15 mouse cellular contexts compared by ENCODE assay signal in the genomic region with DNA sequence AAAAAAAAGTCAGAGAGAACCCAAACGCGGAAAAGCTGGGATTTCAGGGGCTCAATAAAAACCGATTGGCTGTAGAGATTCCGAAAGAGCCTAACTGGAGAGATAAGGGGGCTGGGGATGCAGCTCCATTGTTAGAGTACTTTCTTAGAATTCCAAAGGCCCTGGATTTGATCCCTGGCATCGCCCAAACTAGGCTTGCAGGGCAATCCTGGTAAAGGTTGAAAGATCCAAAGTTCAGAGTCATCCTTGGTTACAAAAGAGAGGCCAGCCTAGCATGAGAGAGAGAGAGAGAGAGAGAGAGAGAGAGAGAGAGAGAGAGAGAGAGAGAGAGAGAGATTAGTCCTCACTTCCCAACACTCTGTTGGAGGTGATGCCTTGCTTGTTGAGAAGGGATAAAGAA. TPM values are rescaled to one million over a fixed set of nuclear protein-coding genes. Genes with fewer than 3 reads are reported as not detected.
DNase-seq lines count a peak whose midpoint lies in the region; ATAC-seq and TF ChIP-seq lines count a peak whose summit lies in the region.
"Had no signal": no experiment of that assay in that cellular context is flagged by ENCODE, and none has a peak within 500 bp of the region (broad histone marks: within the 10 kb centered on the region; RNA-seq: fewer than 3 reads in every experiment).

No protein-coding gene starts in this region.

- no peaks in the 10 kb centered on the region for H3K79me2 ChIP-seq in CH12.LX (replicated peaks; ENCODE audit: control insufficient read depth, extremely low read depth, insufficient read depth, poor library complexity, severe bottlenecking)

- WGBS in kidney, embryonic 14.5 days: 18% methylated on average over 5 of the region's 5 CpGs
- 21% methylated on average over 5 of the region's 5 CpGs for WGBS in liver, embryonic 11.5 days

- no peaks in the 10 kb centered on the region for H3K9me3 ChIP-seq in kidney, embryonic 14.5 days (ENCODE audit: control insufficient read depth, low read length)
- peaks cover 6% of the 10 kb centered on the region for H3K9me3 ChIP-seq in CH12.LX (replicated peaks; ENCODE audit: low read length)
- no peaks in the 10 kb centered on the region for H3K9me3 ChIP-seq in liver, embryonic 11.5 days (ENCODE audit: control insufficient read depth, low read length)
- H3K9me3 ChIP-seq: embryonic facial prominence, embryonic 12.5 days; forebrain, embryonic 15.5 days; hindbrain, embryonic 15.5 days; limb, embryonic 12.5 days; midbrain, embryonic 12.5 days had no signal

- no peak for ATAC-seq in kidney, embryonic 14.5 days (ENCODE audit: low FRiP score, low TSS enrichment)
- no peak for ATAC-seq in liver, embryonic 11.5 days (replicated peaks; ENCODE audit: low FRiP score)

- no peak for DNase-seq in gastrocnemius, adult 2 months
- DNase-seq in gastrocnemius, postnatal 36 days: no peak
- DNase-seq in kidney, adult 8-10 months: peak; percentile 32 to 34
- no peak for DNase-seq in CH12.LX (ENCODE audit: extremely low read depth)
- no peak for DNase-seq in liver, embryonic 11.5 days (ENCODE audit: low spot score)
- DNase-seq in left cerebral cortex, postnatal 4 days: no peak
- DNase-seq in cerebellum, postnatal 10 days: no peak
- DNase-seq: cerebellum, adult 2 months; gastrocnemius, postnatal 25 days had no signal

- no peaks in the 10 kb centered on the region for H3K4me1 ChIP-seq in kidney, embryonic 14.5 days (ENCODE audit: control insufficient read depth, insufficient read depth, low read length)
- peaks cover 5 to 42% of the 10 kb centered on the region in 2 experiments for H3K4me1 ChIP-seq in CH12.LX (ENCODE audit: control insufficient read depth in 1 of 2, insufficient read depth in 2 of 2)
- H3K4me1 ChIP-seq in liver, embryonic 11.5 days (replicated peaks; ENCODE audit: control insufficient read depth, insufficient read depth, low read length): no peaks in the 10 kb centered on the region

- in situ Hi-C loops in CH12.LX (cut with MboI; ENCODE audit: low pct_ligation_motif_present, low pct_unique_long_range_greater_than_20kb, low sequenced_read_pairs): no loop called here

- H3K4me3 ChIP-seq in gastrocnemius, adult 2 months: peak overlapping the region; percentile 82
- H3K4me3 ChIP-seq in kidney, embryonic 14.5 days (ENCODE audit: low read length): no peak overlapping the region
- H3K4me3 ChIP-seq in CH12.LX (replicated peaks in 1 of 3; ENCODE audit: low read depth in 2 of 3, low read length in 2 of 3, poor library complexity in 1 of 3): no peak overlapping the region
- no peak overlapping the region for H3K4me3 ChIP-seq in liver, embryonic 11.5 days (ENCODE audit: low read depth, low read length)
- H3K4me3 ChIP-seq: forebrain, embryonic 15.5 days had no signal

- dilution Hi-C loops in CH12.LX (cut with MboI; ENCODE audit: extremely low pct_ligation_motif_present, extremely low pct_unique_long_range_greater_than_20kb, low sequenced_read_pairs): no loop called here

- TF ChIP-seq EP300 in CH12.LX (IDR thresholded peaks at IDR 0.05; ENCODE audit: low read length): no peak

- H3K27ac ChIP-seq in gastrocnemius, adult 2 months: 0 out of 2 replicates have a peak overlapping the region, but pooled peaks have one; percentile 90
- no peak overlapping the region for H3K27ac ChIP-seq in kidney, embryonic 14.5 days (ENCODE audit: low read depth, low read length)
- H3K27ac ChIP-seq in CH12.LX (ENCODE audit: insufficient read depth, low read depth): no peak overlapping the region
- no peak overlapping the region for H3K27ac ChIP-seq in liver, embryonic 11.5 days (ENCODE audit: low read depth, low read length)
- H3K27ac ChIP-seq: embryonic facial prominence, embryonic 12.5 days; forebrain, embryonic 15.5 days; hindbrain, embryonic 15.5 days; limb, embryonic 12.5 days; midbrain, embryonic 12.5 days had no signal

- TF ChIP-seq RAD21 in CH12.LX (IDR thresholded peaks at IDR 0.05; ENCODE audit: low read depth, low read length): no peak

- intact Hi-C loops in gastrocnemius, adult 2 months (cut with DNase I): loop anchor here (5.0 kb wide), 1 partner anchor 44 kb away; no protein-coding TSS in a partner anchor
- intact Hi-C loops in gastrocnemius, postnatal 36 days (cut with DNase I): loop anchor here (5.0 kb wide), 2 partner anchors 39 to 86 kb away; no protein-coding TSS in a partner anchor
- intact Hi-C loops in left cerebral cortex, postnatal 4 days (cut with DNase I): no loop called here

- H3K4me2 ChIP-seq in kidney, embryonic 14.5 days (replicated peaks; ENCODE audit: low read depth, low read length): no peak overlapping the region
- H3K4me2 ChIP-seq in CH12.LX (ENCODE audit: insufficient read depth, low read depth, poor library complexity, severe bottlenecking): peak overlapping the region; percentile 73
- H3K4me2 ChIP-seq in liver, embryonic 11.5 days: peak overlapping the region; percentile 72; the same call in 1 of the 2 replicates
- H3K4me2 ChIP-seq: forebrain, embryonic 15.5 days had no signal

- H3K27me3 ChIP-seq in kidney, embryonic 14.5 days (ENCODE audit: control insufficient read depth, insufficient read depth, low read length): peaks cover 6% of the 10 kb centered on the region; the same call in 1 of the 2 replicates
- no peaks in the 10 kb centered on the region for H3K27me3 ChIP-seq in CH12.LX (replicated peaks)
- peaks cover 7% of the 10 kb centered on the region; the same call in 1 of the 2 replicates for H3K27me3 ChIP-seq in liver, embryonic 11.5 days (replicated peaks; ENCODE audit: control insufficient read depth, insufficient read depth, low read length)

- H3K9ac ChIP-seq in kidney, embryonic 14.5 days (ENCODE audit: low read depth, low read length): no peak overlapping the region
- peak overlapping the region; percentile 50; the same call in 1 of the 2 replicates for H3K9ac ChIP-seq in CH12.LX (ENCODE audit: insufficient read depth, low read depth)
- no peak overlapping the region for H3K9ac ChIP-seq in liver, embryonic 11.5 days (ENCODE audit: low read depth, low read length)
- H3K9ac ChIP-seq: embryonic facial prominence, embryonic 12.5 days; forebrain, embryonic 15.5 days; hindbrain, embryonic 15.5 days; limb, embryonic 12.5 days had no signal

- no peaks in the 10 kb centered on the region for H3K36me3 ChIP-seq in kidney, embryonic 14.5 days (ENCODE audit: control insufficient read depth, insufficient read depth, low read length)
- H3K36me3 ChIP-seq in CH12.LX (replicated peaks in 1 of 2; ENCODE audit: control insufficient read depth in 1 of 2, insufficient read depth in 1 of 2, low read length in 1 of 2): no peaks in the 10 kb centered on the region
- H3K36me3 ChIP-seq in liver, embryonic 11.5 days (ENCODE audit: control insufficient read depth, insufficient read depth, low read length): no peaks in the 10 kb centered on the region
- H3K36me3 ChIP-seq: embryonic facial prominence, embryonic 12.5 days; forebrain, embryonic 15.5 days; hindbrain, embryonic 15.5 days; limb, embryonic 12.5 days; midbrain, embryonic 12.5 days had no signal

- no peak for TF ChIP-seq CTCF in gastrocnemius, adult 2 months (IDR thresholded peaks at IDR 0.05)
- no peak for TF ChIP-seq CTCF in CH12.LX (conservative IDR thresholded peaks at IDR 0.05 in 1 of 2, IDR thresholded peaks at IDR 0.05 in 1 of 2; ENCODE audit: low read depth in 2 of 2, low read length in 2 of 2)

- no peak for TF ChIP-seq POLR2A in CH12.LX (IDR thresholded peaks at IDR 0.05; ENCODE audit: low read depth, low read length)

TF ChIP-seq in CH12.LX, 34 proteins besides CTCF, POLR2A, EP300 and RAD21:
- TF ChIP-seq CHD1 (IDR thresholded peaks at IDR 0.05; ENCODE audit: low read depth, low read length): no peak
- no peak for TF ChIP-seq HCFC1 (IDR thresholded peaks at IDR 0.05; ENCODE audit: low read depth, low read length)
- TF ChIP-seq ZKSCAN1 (IDR thresholded peaks at IDR 0.05; ENCODE audit: borderline replicate concordance, low read depth, low read length): no peak
- no peak for TF ChIP-seq RCOR1 (conservative IDR thresholded peaks at IDR 0.05; ENCODE audit: low read depth, low read length)
- no peak for TF ChIP-seq USF1 (IDR thresholded peaks at IDR 0.05; ENCODE audit: low read depth, low read length)
- TF ChIP-seq CHD2 (IDR thresholded peaks at IDR 0.05; ENCODE audit: low read length): no peak
- no peak for TF ChIP-seq ZMIZ1 (IDR thresholded peaks at IDR 0.05; ENCODE audit: low read depth, low read length)
- no peak for TF ChIP-seq SIN3A (IDR thresholded peaks at IDR 0.05; ENCODE audit: low read length)
- no peak for TF ChIP-seq MXI1 (IDR thresholded peaks at IDR 0.05; ENCODE audit: low read depth, low read length)
- no peak for TF ChIP-seq PAX5 (IDR thresholded peaks at IDR 0.05; ENCODE audit: low read length)
- TF ChIP-seq MAX (IDR thresholded peaks at IDR 0.05; ENCODE audit: low read length): no peak
- no peak for TF ChIP-seq JUN (IDR thresholded peaks at IDR 0.05; ENCODE audit: insufficient read depth, low read depth, low read length)
- TF ChIP-seq MYC (IDR thresholded peaks at IDR 0.05; ENCODE audit: low read depth, low read length): no peak
- no peak for TF ChIP-seq POLR2AphosphoS2 (IDR thresholded peaks at IDR 0.05; ENCODE audit: low read depth, low read length)
- TF ChIP-seq ZNF384 (IDR thresholded peaks at IDR 0.05; ENCODE audit: low read depth, low read length): no peak
- TF ChIP-seq USF2 (conservative IDR thresholded peaks at IDR 0.05; ENCODE audit: low read depth, low read length): no peak
- no peak for TF ChIP-seq SMC3 (IDR thresholded peaks at IDR 0.05; ENCODE audit: low read depth, low read length)
- TF ChIP-seq E2F4 (IDR thresholded peaks at IDR 0.05; ENCODE audit: insufficient replicate concordance, low read depth, low read length): no peak
- TF ChIP-seq UBTF (IDR thresholded peaks at IDR 0.05; ENCODE audit: low read depth, low read length): no peak
- no peak for TF ChIP-seq TCF12 (IDR thresholded peaks at IDR 0.05; ENCODE audit: low read depth, low read length)

RNA-seq across cellular contexts. Expression of a gene that starts 1.7 kb away (rescaled TPM):
- total RNA-seq in gastrocnemius, adult 2 months (2021): 1 to 10 TPM; 2.2 to 2.5 TPM
- total RNA-seq in gastrocnemius, postnatal 36 days (2021): 1 to 10 TPM; 1.6 to 1.7 TPM
- polyA plus RNA-seq in kidney, embryonic 14.5 days (2014; fragmentation: Nextera tagmentation; extraction: Ambion mirVana): 0.17 and 1.7 TPM in 2 replicates
- total RNA-seq in CH12.LX (2012; rRNA removed): 2.0 and 3.1 TPM in 2 replicates
- 0.08 TPM in 1 of 2 replicates, not detected in the other for total RNA-seq in CH12.LX (2014; rRNA removed)
- 0.26 and 0.34 TPM in 2 replicates for polyA plus RNA-seq in CH12.LX (2012; ENCODE audit: insufficient read length, low read depth)
- polyA plus RNA-seq in liver, embryonic 11.5 days (2014; fragmentation: Nextera tagmentation; extraction: Ambion mirVana): 6.3 and 7.3 TPM in 2 replicates
- 1 to 10 TPM; 2.9 to 3.4 TPM for total RNA-seq in left cerebral cortex, postnatal 4 days (2021)

Comparison
In these comparisons a context has a peak if more than half of its experiments do, and no peak if none do; other contexts are left out.
1. DNase-seq: peak in kidney, adult 8-10 months (2 of 2); none in gastrocnemius, adult 2 months (single experiment), gastrocnemius, postnatal 36 days (0 of 2), CH12.LX (single experiment), liver, embryonic 11.5 days (single experiment), left cerebral cortex, postnatal 4 days (single experiment) and cerebellum, postnatal 10 days (0 of 2).